Mouse (Mus musculus) liver, embryonic 14.5 days (tissue): ENCODE results near the gene Cad.

ENCODE experiments used
- CTCF ChIP-seq: IDR thresholded peaks from 2 replicates; pipeline ENCODE4 v1.5.1; 2016; ENCODE audit warnings: antibody characterized with exemption, low read depth, control low read depth
- EP300 ChIP-seq: IDR thresholded peaks from 2 replicates; pipeline ENCODE4 v1.6.1; 2016; ENCODE audit warnings: antibody characterized with exemption, low read depth

GRCm38 (mm10) chr5:31126050-31126449 lies 71.5 kb downstream of the Cad start:
- TF ChIP-seq CTCF (no peak), EP300 (no peak)
